Mouse (Mus musculus) adipose tissue, adult 10 weeks (tissue): ENCODE results near the gene Gm340. TPM values are rescaled to one million over a fixed set of nuclear protein-coding genes. Genes with fewer than 3 reads are reported as not detected.

Experiments
- polyA plus RNA-seq: library from polyadenylated mRNA; stranded (reverse); fragments of 350-450 nt; fragmentation: Illumina TruSeq; extraction: RNeasy Lipid Tissue Mini Kit (QIAGEN cat#74804); gene quantifications from one replicate; pipeline ENCODE4 v1.2.3, GENCODE M21; 2014; ENCODE audit warnings: low read depth, low replicate concordance

Gene Gm340
- polyA plus RNA-seq = 1.5 TPM

DNA sequence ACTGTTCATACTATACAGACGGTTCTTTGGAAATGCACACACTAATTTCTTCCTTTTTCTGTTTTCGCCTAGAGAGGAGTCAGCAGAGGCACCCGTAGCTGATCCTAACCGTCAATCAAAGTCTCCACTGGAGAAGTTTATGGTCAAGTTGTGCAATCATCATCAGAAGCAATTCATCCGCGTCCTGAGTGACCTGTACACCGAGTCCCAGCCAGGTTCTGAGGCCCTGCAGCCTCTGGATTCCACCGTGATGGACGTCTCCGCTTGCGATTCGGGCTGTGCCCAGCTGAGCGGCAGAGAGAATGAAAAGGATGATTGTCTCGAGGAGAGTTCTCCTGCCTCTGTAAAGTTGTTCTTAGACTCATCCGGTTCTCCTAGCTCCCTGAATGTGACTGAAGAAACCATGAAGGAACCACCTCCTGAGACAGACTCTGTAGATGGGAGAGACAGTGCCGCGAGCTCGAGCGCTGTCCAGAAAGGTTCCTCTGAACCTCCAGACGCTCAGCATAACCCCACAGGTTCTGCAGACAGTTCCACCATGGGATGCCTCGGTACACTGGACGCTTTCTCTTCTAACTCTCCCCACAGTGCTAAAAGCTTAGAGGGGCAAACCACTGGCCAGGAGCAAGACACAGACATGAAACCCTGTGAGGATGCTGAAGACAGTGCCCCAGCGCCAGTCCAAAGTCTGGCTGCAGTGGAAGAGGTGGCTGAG lies at the start of gene Gm340:
Gene Gm340, plus strand, starts transcription at position 665 of the 715 bp plus-strand sequence.

Other genes starting within 250 kb of the Gm340 start
- gene Pik3ap1, start 197.3 kb upstream of the Gm340 start, polyA plus RNA-seq = 5.8 TPM
- 1.1 TPM for gene Lcor, start 99.7 kb upstream of the Gm340 start, polyA plus RNA-seq
- 4.0 TPM for gene Slit1, start 161.3 kb downstream of the Gm340 start, polyA plus RNA-seq
- 5.2 TPM for gene Arhgap19, start 219.7 kb downstream of the Gm340 start, polyA plus RNA-seq
- gene Frat1, start 247.6 kb downstream of the Gm340 start, polyA plus RNA-seq = 2.4 TPM